Mouse (Mus musculus) forebrain, embryonic 13.5 days (tissue): ENCODE data around the gene Olfr122. TPM values are rescaled to one million over a fixed set of nuclear protein-coding genes. Genes with fewer than 3 reads are reported as not detected.

Experiments used
- ATAC-seq: fragments of 200-750 bp; cut with Nextera tagmentation; 2 replicates; pipeline ENCODE4 v1.8.0; 2017
- H3K27ac ChIP-seq: fragments of 300-500 bp; sonication (generic); 2 replicates; pipeline ENCODE4 v1.5.1; 2015; ENCODE audit warnings: inconsistent platforms, mild to moderate bottlenecking, moderate library complexity
- H3K27me3 ChIP-seq: fragments of 300-500 bp; sonication (generic); 2 replicates; pipeline ENCODE4 v1.6.1; 2015; ENCODE audit warnings: mild to moderate bottlenecking, inconsistent platforms
- H3K36me3 ChIP-seq: fragments of 300-500 bp; sonication (generic); 2 replicates; pipeline ENCODE4 v1.6.1; 2015; ENCODE audit warnings: mild to moderate bottlenecking, inconsistent platforms; ENCODE audit not compliant: poor library complexity, severe bottlenecking
- H3K4me1 ChIP-seq: fragments of 300-500 bp; sonication (generic); 2 replicates; pipeline ENCODE4 v1.6.1; 2015; ENCODE audit warnings: inconsistent platforms
- H3K4me2 ChIP-seq: fragments of 300-500 bp; sonication (generic); 2 replicates; pipeline ENCODE4 v1.6.1; 2015; ENCODE audit warnings: inconsistent platforms, mild to moderate bottlenecking, moderate library complexity
- H3K4me3 ChIP-seq: fragments of 300-500 bp; sonication (generic); 2 replicates; pipeline ENCODE4 v1.5.1; 2015; ENCODE audit warnings: mild to moderate bottlenecking, inconsistent platforms
- H3K9ac ChIP-seq: fragments of 300-500 bp; sonication (generic); 2 replicates; pipeline ENCODE4 v1.6.1; 2015; ENCODE audit warnings: mild to moderate bottlenecking, inconsistent platforms
- H3K9me3 ChIP-seq: fragments of 300-500 bp; sonication (generic); replicated peaks from 2 replicates; pipeline ENCODE4 v1.6.1; 2016; ENCODE audit warnings: inconsistent platforms
- WGBS: fragments of 180-500 bp; shearing (Covaris S2); methylation state at CpG from one replicate; pipeline ENCODE4 v1.1.7; 2015; 5-methylcytosine and 5-hydroxymethylcytosine counted together
- polyA plus RNA-seq: library from polyadenylated mRNA; unstranded; fragments of >200 nt; fragmentation: Nextera tagmentation; extraction: Ambion mirVana; gene quantifications from 2 replicates; pipeline ENCODE4 v1.2.1, GENCODE M21; 2015

The Olfr122 gene
- polyA plus RNA-seq: not detected in 2 replicates

- no peaks in the 10 kb centered on the region for H3K36me3 ChIP-seq
- WGBS: 86% methylated on average over 4 of the region's 4 CpGs
- H3K9ac ChIP-seq: no peak within 1 kb of the TSS
- ATAC-seq: no peak
- H3K4me2 ChIP-seq: no peak within 1 kb of the TSS
- no peaks in the 10 kb centered on the region for H3K9me3 ChIP-seq
- H3K27ac ChIP-seq: no peak within 1 kb of the TSS
- H3K4me3 ChIP-seq: no peak within 1 kb of the TSS
- H3K4me1 ChIP-seq: no peaks in the 10 kb centered on the region
- H3K27me3 ChIP-seq: no peaks in the 10 kb centered on the region
Measured at GRCm38 (mm10) chr17:37768307-37768706, at the start of gene Olfr122. Gene Olfr122 (plus strand): TSS chr17:37768607.

DNA sequence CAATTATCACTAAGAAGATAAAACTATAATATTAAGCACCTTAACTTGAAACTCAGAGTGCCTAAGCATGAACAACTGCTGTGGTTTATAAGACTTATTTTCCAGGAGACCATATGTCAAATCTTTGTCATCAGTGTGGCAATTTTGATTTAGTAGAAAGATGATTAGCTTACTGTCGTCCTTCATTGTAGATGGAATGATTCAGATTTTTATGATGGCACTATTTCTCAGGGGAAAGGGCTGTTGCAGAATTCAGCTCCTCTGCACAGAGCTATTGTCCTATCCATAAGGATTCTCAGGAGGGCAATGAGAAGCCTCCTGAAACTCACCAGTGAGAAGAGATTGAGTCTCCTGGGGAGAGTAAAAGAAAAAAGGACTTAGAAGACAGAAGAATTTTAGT lies 46.9 kb upstream of the Olfr122 start, which contains the start of gene Olfr120:
TSS of gene Olfr120 (plus strand) at position 301 of the 400 bp plus-strand sequence.
- H3K4me3 ChIP-seq: no peak within 1 kb of the TSS
- H3K36me3 ChIP-seq: no peaks in the 10 kb centered on the region
- no peaks in the 10 kb centered on the region for H3K9me3 ChIP-seq
- H3K27me3 ChIP-seq: no peaks in the 10 kb centered on the region
- H3K4me1 ChIP-seq: no peaks in the 10 kb centered on the region
- H3K9ac ChIP-seq: no peak within 1 kb of the TSS
- 67% methylated on average over 1 of the region's 1 CpGs for WGBS
- no peak within 1 kb of the TSS for H3K4me2 ChIP-seq
- no peak for ATAC-seq
- H3K27ac ChIP-seq: no peak within 1 kb of the TSS

DNA sequence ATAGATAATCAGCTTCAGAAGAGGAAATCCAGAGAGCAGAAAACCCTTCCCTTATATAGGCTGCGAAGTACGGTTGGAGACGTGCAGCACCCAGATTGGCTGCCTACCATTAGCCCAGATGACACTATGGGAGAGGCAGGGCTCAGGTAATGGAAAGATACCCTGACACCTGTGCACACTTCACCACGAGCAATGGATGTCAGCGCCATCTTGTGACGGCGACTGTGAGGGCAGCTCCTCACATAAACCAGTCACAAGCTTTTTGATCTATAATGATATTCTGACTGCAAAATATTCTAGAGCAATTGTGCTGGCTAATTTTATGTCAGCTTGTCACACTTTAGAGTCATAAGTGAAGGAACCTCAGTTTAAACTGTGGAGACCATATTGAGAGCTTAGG lies 30.3 kb upstream of the Olfr122 start:
- no peaks in the 10 kb centered on the region for H3K36me3 ChIP-seq
- H3K27me3 ChIP-seq: no peaks in the 10 kb centered on the region
- no peaks in the 10 kb centered on the region for H3K4me1 ChIP-seq
- no peak for ATAC-seq
- no peak overlapping the region for H3K27ac ChIP-seq
- 58% methylated on average over 7 of the region's 7 CpGs for WGBS
- H3K9me3 ChIP-seq: no peaks in the 10 kb centered on the region; the same call in 1 of the 2 replicates
- H3K4me2 ChIP-seq: no peak overlapping the region
- H3K4me3 ChIP-seq: no peak overlapping the region
- H3K9ac ChIP-seq: no peak overlapping the region

GRCm38 (mm10) chr17:37793229-37793628 lies 24.8 kb downstream of the Olfr122 start, which contains the start of gene Olfr123:
Gene Olfr123 (plus strand): TSS chr17:37793529.
- Histone ChIP-seq H3K4me1 (no peaks in the 10 kb centered on the region), H3K27ac (no peak within 1 kb of the TSS), H3K27me3 (no peaks in the 10 kb centered on the region), H3K36me3 (no peaks in the 10 kb centered on the region), H3K9me3 (peaks cover 5% of the 10 kb centered on the region; the same call in 1 of the 2 replicates), H3K4me2 (no peak within 1 kb of the TSS), H3K4me3 (no peak within 1 kb of the TSS), H3K9ac (no peak within 1 kb of the TSS)
- ATAC-seq: no peak
- WGBS: 98% methylated on average over 2 of the region's 2 CpGs

DNA sequence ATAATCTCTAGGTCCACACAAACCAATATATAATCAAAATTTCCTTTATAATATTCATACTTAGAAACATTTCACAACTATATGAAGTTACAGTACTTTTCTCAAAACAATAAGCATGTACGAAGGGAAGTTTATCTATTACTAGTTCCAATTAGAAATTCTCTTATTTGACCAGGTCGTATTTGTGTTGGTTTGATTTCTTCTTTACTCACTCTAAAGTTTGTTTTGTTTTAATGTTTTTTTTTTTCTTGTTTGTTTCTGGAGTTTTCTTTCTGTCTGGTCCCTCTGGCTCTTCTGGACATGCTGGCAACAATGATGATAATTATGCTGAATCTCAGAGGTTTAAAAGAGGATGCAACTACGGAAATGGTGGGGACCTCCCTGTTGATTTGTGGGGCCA lies 31.2 kb downstream of the Olfr122 start, which contains the start of gene Olfr124:
TSS of gene Olfr124 (plus strand) at position 301 of the 400 bp plus-strand sequence.
- Histone ChIP-seq H3K36me3 (no peaks in the 10 kb centered on the region), H3K9me3 (peaks cover 5% of the 10 kb centered on the region; the same call in 1 of the 2 replicates), H3K9ac (no peak within 1 kb of the TSS), H3K4me3 (no peak within 1 kb of the TSS), H3K27me3 (no peaks in the 10 kb centered on the region), H3K4me2 (no peak within 1 kb of the TSS), H3K27ac (no peak within 1 kb of the TSS), H3K4me1 (no peaks in the 10 kb centered on the region)
- no peak for ATAC-seq
- 90% methylated on average over 3 of the region's 3 CpGs for WGBS

Other genes starting within 250 kb of the Olfr122 start
- gene Olfr112, start 199.2 kb upstream of the Olfr122 start, polyA plus RNA-seq: not detected in 2 replicates
- gene Olfr113, start 190.9 kb upstream of the Olfr122 start, polyA plus RNA-seq: not detected in 2 replicates
- not detected in 2 replicates for gene Olfr114, start 175.9 kb upstream of the Olfr122 start, polyA plus RNA-seq
- gene Olfr115, start 141.5 kb upstream of the Olfr122 start, polyA plus RNA-seq: not detected in 2 replicates
- not detected in 2 replicates for gene Olfr116, start 141.4 kb upstream of the Olfr122 start, polyA plus RNA-seq
- gene Olfr117, start 104.8 kb upstream of the Olfr122 start, polyA plus RNA-seq: not detected in 2 replicates
- gene Olfr118, start 101.6 kb upstream of the Olfr122 start, polyA plus RNA-seq: not detected in 2 replicates
- not detected in 2 replicates for gene Olfr119, start 72.0 kb upstream of the Olfr122 start, polyA plus RNA-seq
- not detected in 2 replicates for gene Olfr120, start 46.8 kb upstream of the Olfr122 start, polyA plus RNA-seq
- gene Olfr121, start 19.8 kb upstream of the Olfr122 start, polyA plus RNA-seq: not detected in 2 replicates
- not detected in 2 replicates for gene Olfr123, start 24.9 kb downstream of the Olfr122 start, polyA plus RNA-seq
- not detected in 2 replicates for gene Olfr124, start 31.3 kb downstream of the Olfr122 start, polyA plus RNA-seq
- gene Olfr125, start 64.3 kb downstream of the Olfr122 start, polyA plus RNA-seq: not detected in 2 replicates
- not detected in 2 replicates for gene Olfr126, start 78.9 kb downstream of the Olfr122 start, polyA plus RNA-seq
- not detected in 2 replicates for gene Olfr127, start 131.8 kb downstream of the Olfr122 start, polyA plus RNA-seq
- gene Olfr128, start 151.9 kb downstream of the Olfr122 start, polyA plus RNA-seq: not detected in 2 replicates
- not detected in 2 replicates for gene Olfr761, start 184.5 kb downstream of the Olfr122 start, polyA plus RNA-seq